Mouse (Mus musculus) lung, postnatal 0 days (tissue): ENCODE results near the gene Cacna1g.

ENCODE experiments used
- CTCF ChIP-seq: IDR thresholded peaks from 2 replicates; pipeline ENCODE4 v1.5.1; 2016; ENCODE audit warnings: antibody characterized with exemption, mild to moderate bottlenecking
- EP300 ChIP-seq: IDR thresholded peaks from 2 replicates; pipeline ENCODE4 v1.6.1; 2016; ENCODE audit warnings: antibody characterized with exemption, mild to moderate bottlenecking, control low read depth

GRCm38 (mm10) chr11:94469136-94470064, 4.6 kb downstream of the Cacna1g start:
- TF ChIP-seq CTCF: no peak
- TF ChIP-seq EP300: no peak; the same call in 1 of the 2 replicates
